Mouse (Mus musculus) gastrocnemius, adult 8-10 months (tissue): ENCODE results near the gene Lrrc27. TPM values are rescaled to one million over a fixed set of nuclear protein-coding genes. Genes with fewer than 3 reads are reported as not detected.

Experiments
- DNase-seq, 2 experiments: peaks; one replicate each; pipeline ENCODE4 v3.0.0; 2022; ENCODE audit warnings: low spot score in 2 of 2
- total RNA-seq, 4 experiments: library from RNA; stranded (reverse); gene quantifications; 2 replicates each; pipeline ENCODE4 v1.2.4; 2022

Gene Lrrc27
- total RNA-seq, 4 experiments from 2014 or later, result 1.2 to 2.8 (median 2.2) TPM

DNA sequence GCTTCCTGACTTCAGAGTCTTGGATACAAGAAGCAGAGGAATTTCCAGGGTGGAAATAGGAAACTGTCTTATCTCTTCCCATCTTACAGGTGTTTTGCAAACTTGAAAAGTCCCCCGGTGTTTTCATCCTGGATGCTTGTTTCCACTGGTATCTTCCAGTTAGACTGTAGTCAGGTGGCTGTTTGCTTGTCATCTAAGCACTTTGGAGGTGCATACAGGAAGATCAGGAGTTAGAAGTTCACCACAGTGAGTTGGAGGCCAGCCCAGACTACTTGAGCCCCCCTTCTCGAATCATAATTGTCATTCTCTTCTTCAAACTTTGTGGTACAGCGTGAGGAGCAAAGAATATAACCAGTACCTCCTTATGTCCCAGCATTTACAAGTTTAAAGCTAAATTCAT, 1.4 kb downstream of the Lrrc27 start:
- no peak for DNase-seq

DNA sequence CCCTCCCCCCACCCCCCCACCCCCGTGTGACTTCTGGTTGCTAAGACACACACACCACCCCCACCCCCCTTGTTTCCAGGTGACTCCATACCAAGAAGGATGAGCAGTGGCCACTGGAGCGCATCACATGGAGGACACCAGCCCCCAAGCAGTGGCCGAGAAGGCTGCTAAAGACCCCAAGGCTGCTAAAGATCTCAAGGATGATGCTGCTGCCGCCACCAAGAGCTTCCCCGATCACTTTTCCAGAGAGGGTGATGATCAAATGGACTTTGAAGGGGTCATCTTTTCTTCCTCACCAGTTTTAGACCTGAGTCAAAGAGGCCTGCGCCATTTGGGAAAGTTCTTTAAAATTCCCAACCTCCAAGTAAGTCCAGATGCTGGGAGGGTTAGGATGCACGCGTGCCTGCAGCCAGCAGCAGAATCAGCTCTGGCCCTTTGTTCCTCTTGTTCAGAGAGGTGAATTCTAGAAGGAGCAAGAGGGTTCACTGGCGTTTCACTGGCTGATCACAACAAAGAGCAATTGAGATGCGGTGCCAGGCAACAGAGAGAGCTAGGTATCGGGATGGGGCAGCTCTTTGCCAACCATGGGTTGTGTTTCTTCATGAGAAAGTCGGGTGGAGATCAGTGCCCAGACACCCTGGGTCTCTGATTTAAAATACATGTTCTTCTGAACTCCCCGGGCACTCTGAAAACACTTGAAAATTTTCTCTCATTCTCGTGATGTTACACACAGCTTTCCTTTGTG, 2.0 kb downstream of the Lrrc27 start:
- peak in 1 of 2 experiments; percentile 2 for DNase-seq

DNA sequence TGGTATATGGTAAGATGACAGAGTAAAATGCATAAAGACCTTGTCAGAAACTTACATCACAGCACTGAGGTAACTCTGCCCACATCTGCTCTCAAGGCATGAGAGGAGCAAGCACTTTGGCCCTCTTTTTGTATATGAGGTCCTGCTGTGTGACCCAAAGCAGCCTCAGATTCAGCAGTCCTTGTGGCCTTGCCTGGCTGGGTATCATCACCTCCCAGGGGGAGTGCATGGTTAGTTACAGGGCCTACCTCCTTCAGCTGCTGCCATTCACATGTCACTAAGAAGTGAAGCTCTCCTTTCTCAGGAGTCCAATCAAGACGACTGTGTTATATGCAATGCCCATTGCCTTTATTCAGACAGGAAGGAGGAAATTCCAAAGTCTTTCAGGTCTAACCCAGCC, 2.7 kb downstream of the Lrrc27 start:
- peak in 1 of 2 experiments; percentile 1 for DNase-seq

DNA sequence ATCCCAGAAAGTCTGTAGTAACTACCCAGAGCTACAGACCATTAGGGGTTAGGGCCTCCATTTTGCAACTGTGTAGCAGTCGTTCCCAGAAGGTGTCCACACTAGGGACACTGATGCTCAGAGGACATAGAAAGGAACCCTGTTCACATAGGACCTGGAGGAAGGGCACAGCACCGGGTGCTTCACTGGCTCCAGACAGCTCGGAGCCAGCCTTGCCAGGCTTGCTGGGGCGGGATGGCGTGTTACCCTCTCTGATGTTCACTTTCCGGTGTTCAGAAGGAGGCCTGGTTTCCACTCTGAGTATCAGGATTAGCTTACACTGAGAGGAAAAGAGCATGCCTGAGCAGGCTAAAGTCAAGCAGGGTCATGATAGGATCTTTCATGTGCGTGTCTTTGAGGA, 3.2 kb downstream of the Lrrc27 start:
- DNase-seq, result peak in 1 of 2 experiments; percentile 1

DNA sequence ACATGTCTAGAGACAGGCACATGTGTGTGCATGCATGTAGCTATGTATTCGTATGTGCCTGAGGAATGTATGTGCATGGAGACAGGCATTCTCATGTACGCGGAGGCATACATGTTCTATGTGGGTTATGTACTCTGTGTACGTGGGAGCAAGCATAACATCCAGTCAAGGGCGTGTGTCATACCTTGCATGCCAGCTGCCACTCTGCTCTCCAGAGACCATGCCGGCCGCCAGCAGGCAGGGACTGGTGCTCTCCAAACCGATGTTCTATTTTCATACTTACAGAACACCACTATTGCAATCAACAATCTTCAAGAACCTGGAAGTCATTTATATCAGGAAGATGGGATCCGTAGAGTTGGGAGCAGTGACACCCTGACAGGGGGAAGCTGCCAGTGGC, 3.7 kb downstream of the Lrrc27 start:
- DNase-seq, result no peak

DNA sequence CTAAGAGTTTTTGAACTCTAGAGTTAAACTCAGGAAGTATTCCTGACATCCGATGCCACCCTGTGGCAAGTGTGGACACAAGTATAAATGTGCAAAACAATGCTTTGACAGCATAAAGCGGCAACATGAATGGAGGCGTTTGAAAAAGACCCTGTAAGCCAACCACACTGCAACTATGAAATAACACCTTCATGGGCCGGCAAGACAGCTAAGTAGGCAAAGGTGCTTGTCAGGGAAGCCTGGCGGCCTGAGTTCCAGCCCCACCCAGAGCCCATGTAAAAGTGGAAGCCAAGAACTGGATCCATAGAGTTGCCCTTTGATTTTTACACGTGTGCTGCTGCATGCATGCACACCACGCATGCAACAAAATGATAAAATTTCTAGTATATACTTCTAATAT, 4.3 kb downstream of the Lrrc27 start:
- DNase-seq, result peak in 1 of 2 experiments; percentile 1

DNA sequence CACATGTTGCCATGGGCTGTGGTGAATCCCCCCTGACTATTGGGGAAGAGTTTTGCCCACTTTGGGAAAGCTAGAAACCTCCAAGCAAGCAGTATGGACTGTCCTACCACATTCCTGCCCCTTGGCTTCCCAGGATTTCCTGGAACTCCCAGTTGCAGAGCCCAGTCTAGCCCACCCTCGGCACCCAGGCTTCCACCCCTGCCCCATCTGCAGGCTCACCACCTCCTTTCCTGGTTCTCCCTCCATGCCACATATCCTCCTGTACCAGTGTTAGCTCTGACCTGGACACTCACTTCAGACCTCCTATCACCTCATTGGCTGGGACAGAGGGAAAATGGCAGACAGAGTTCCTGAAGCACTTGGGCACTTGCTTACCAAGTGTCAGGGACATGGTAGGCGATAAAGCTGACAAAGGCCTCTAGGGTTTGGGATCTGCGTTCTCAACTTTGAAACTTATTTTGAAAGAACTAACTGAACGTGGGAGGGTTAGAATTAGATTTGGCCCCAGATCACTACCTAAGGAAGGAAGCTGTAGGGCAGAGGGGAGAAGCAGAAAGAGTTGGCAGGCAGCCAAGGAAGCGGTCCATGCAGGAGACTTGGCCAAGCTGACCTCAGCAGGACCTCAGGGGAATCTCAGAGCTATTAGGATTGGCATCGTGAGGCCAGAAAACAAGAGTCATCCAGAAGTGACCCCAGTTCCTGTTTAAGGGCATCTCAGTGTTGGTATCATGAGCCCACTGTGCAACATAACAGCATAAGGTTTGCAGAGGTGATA, 6.0 kb downstream of the Lrrc27 start:
- peak in 1 of 2 experiments; percentile 34 for DNase-seq

DNA sequence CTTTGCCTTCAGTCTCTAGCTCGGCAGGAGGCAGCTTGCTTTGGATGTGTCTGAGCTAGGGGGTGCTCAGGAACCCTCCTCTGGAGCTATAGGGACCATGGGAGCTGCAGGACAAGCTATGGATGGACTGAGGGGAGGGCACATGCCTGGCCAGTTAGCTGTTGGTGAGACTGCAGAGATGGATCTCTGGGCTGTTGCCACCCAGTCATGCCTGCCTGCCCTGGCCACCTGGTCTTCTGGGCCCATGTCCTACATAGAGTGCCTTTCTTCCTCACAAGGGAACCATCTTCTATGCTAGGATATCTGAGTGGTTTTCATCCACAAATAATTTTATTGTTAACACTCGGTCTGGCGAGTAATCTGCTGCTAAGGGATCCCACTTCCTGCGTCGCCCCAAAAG, 6.7 kb downstream of the Lrrc27 start:
- no peak for DNase-seq

DNA sequence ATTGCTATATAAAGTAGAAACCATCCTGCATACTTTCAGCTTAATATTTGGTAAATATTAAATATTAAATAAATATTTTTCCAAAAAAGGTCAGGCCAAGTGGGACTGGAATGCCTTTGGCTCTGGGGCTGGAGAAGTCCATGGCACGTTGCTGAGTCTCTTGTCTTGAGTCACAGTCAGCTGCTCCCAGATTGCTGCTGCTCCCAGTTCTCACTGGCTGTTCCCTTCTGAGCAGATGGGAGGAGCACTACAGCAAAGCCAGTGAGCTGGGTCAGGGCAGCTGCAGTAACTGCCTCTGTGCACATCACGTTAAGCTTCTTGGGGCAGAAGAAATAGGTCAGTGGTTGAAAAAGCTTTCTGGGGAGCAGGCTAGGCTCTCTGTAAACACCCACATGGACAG, 7.5 kb downstream of the Lrrc27 start:
- no peak for DNase-seq

DNA sequence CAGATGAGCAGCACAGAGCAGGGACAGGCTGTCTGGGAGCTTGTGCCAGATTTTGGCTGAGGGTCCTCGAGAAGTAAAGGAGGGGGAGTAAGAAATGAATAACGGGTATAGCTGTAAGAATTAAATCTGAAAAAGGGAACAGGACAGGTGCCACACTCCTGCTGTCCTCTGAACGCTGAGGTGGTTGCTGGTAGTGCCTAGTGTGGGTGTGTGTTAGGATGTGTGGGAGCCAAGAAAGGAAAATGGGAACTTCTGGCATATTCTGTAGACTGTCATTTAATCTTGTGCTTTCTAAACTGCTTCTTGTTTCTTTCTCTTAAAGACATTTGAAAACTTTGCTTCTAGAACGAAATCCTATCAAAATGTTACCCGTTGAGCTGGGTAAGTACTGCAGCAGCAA, 8.3 kb downstream of the Lrrc27 start:
- no peak for DNase-seq

DNA sequence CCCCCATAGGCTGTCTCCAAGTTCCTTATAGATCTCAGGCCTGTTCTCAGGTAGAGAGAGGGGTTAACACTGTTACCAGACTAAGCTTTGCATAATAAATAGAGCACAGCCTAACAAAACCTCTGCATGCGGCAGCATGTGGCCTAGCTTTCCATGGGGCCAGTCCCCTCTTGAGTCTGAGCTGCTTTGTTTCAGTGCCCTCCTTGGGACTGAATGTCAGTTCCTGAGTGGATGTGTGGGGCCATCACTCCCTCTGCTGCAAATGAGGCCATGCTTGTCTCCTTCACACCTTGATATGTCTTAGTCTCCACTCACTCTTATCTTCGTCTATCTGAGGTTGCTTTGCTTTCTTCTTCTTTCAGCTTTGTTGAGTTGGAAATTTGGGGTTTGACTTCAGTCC, 9.1 kb downstream of the Lrrc27 start:
- DNase-seq, result no peak

DNA sequence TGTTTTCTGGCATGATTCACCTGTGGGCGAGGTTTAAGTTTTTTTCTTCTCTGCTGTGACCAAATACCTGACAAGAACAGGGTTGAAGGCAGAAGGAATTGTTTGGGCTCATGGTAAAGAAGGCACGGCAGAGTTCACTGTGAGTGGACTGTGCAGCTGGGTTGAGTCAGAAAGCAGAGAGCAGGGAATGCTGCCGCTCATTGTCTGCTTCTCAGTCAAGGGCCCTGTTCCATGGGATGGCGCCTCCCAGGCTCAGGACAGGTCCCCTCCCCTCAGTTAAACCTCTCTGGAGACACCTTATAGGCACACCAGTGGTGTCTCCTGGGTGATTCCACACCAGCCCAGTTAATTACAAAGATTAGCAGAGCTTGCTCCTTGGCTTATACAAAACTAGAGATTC, 9.6 kb downstream of the Lrrc27 start:
- DNase-seq, result no peak

DNA sequence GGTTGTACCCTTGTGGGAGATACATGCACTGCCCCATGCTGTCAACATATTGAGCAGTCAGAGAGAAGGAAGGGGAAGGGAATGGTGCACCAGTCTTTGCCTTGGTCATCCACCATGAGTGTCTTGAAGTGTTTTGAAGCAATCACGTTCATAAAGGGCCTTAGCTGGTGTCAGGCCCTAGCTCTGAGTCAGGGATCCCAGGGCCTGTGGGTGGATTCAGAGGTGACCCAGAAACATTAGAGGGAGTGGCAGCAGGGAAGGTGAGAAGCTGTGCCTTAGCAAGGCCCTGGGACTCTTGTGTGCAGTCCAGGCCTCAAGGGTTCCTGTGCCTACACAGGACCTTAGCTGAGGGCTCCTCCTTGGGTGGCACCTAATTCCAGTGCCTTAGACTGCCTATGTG, 11.3 kb downstream of the Lrrc27 start:
- no peak for DNase-seq

DNA sequence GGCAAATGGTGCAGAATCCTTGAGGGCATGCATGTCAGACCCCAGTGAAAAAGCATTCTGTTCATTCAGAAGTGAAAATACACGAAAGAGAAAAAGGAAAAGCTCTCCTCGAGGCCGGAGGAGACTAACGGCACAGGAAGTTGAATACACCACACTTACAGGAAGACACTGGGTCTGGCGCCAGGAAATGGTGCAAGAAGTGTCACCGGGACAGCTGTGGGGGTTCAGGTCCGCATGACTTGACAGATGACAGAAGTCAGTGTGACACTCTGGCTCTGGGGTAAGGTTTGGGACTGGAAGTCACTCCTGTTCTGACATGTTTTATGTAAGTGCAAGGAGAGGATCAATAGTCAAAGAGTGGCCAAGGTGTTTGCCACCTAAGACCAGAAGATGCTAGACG, 11.9 kb downstream of the Lrrc27 start:
- no peak for DNase-seq

DNA sequence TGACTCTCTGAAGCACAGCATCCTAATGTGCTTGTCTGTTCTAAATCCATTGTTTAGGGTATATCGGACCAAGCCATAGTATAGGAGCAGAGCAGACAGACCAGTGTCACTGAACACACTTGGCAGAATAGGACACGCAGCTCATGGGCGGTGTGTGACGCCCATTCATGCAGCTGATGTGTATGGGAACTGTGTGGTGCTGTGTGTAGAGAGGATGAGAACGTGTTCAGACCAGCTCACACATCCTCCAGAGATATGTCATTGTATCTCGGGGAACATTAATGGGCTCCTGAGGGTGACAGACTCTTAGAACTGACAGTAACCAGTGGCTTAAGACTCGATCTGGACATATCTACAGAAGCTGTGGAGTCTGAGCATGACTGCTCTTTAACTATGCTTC, 13.6 kb downstream of the Lrrc27 start:
- no peak for DNase-seq

DNA sequence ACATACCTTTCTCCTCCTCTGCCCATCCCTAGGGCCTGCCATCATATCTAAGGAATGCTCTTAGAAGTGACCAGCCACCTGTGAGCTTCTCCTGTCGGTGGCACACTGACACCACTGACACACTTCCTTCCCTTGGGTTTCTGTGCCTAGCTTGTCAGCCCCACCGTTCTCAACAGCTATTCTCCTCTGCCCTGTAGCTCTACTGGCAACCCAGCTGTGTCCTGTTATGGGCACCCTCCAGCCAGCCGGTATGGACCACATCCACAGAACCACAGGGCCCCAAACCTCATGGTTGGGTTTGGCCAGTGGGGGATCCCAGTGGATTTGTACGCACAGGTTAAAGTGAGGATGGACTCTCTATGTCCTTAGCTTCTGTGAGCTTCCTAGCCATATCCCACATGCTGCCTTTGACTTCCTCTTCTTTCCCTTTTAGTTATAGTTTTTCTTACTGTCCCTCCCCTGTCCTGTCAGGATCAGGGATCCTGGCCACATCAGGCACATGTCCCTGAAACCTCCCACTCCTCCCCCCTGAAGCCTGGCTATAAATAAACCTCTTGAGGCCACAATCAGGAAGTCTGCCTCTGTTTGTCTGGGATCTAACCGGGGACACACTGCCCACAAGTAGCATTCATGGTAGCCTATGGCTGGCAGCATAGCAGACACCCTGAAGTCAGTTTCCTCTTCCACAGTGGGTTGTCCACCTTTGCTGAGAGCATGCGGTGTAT, 15.8 kb downstream of the Lrrc27 start:
- DNase-seq, result no peak

DNA sequence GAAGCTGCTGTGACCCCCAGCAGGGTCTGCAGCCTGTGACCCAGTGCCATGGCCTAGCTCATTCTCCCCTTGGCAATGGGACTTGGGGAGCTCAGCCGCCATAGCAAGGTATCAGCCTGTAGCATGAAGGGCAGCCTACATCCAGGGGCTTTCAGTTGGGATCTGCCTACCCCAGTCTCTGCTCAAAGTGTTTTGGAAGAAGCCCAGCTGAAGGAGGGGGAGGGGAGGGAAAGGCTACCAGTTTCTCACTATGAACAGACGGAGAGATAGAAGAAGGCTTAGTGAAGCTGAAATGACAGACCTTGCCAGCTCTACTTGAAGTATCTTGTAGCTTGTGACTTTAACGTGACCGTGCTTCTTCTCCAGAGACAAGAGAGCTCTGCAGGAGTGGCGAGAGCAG, 17.0 kb downstream of the Lrrc27 start:
- DNase-seq, result no peak

DNA sequence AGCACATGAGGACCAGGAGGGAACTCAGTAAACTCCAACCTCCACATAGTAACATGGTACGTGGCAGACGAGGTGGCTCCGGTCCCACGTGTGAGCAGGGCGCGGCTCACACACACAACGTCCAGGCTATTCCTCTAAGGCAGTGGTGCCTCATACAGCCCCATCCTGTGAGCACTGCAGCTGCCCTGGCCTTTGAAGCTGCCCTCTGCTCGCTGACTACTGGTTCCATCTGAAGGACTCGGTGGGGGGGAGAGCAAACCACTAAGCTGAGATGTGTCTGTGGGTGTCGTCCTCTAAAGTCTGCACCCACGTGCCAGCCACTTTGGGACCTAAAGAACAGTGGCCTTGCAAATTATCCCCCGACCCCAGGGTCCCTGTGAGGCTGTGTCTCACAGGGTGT, 17.5 kb downstream of the Lrrc27 start:
- DNase-seq, result no peak

DNA sequence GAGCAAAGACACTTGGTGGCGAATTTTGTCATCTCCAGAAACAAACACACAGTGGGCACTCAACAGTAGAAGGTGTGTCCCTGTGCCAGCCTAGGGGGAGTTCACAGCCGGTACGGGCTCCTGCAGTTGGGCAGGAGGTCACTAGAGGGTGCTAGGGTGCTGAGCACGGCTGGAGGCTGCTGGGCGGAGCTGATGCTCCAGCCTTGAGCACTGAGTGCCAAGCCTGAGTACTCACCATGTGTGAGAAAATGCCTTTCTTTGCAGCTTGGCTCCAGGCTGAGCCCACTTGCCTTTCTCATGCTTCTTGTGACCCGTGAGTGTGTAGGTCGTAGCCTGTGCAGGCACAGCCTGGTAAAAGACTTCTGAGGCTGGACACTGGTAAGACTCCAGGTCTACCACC, 20.9 kb downstream of the Lrrc27 start:
- peak; percentile 74 to 81 for DNase-seq

DNA sequence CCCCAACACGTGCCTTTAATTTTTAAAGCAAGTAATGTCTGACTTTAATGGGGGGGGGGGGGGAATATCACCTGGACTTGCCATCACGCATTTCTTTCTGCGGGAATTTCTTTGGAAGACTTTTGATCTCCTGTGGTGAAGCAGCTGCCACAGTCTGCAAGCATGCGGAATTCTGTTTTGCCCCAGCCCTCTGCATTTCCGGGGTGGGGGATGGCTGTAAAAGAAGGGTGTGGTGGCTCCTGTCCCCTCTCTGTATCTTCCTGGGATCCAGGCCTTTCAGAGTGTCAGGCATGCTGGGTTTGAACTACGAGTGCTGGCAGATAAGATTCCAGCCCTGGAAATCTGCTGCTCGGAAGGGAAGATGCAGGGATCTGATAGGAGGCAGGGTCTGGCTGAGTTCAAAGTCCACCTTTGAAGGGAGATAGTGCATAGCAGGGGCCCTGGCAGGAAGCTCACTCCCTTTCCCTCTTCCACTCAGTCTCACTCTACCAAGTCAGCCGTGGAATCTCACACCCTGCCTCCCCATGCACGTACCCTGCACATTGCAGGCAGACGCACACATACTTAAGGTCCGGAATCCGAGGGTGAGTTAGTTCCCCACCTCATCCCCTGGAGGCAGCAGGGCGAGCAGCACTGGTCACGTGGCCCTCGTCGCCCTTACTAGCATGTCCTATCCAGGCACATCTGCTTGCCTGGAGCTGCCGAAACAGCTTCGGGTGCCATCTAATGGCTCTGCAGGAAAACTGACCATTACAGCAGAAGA, 21.8 kb downstream of the Lrrc27 start:
- DNase-seq, result peak in 1 of 2 experiments; percentile 25

DNA sequence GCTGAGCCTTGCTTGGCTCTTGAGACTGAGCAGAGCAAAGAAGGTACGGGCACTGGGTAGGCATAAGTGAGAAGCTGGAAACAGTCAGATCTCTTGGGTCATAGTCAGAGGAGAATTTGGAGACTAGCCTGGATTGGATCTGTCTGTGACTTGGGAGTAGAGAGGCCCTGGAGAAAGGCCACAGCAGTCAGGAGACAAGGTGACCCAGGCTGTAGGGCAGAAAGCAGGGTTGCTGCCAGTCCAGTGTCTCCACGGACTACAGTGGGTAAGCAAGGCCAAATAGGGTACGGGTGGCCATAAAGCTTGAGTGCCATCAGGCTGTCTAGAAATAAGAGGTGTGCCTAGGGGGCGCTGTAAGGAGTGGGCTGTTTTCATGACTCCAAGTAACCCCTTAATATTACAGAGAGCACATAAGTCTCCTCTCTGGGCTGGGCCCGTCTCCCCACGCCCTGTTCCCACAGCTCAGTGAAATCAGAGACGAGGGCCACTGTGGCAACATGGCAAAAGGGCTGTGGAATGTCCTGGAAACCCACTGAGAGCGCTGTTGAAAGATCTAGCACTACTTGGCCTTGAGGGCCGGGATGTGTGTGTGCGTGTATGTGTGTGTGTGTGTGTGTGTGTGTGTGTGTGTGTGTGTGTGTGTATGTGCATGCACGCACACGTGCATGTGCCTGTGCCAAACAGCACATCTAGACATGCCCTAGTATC, 23.0 kb downstream of the Lrrc27 start:
- DNase-seq, result peak in 1 of 2 experiments; percentile 42
